Comparison of ENCODE assay signal across 8 mouse cellular contexts in the genomic region with DNA sequence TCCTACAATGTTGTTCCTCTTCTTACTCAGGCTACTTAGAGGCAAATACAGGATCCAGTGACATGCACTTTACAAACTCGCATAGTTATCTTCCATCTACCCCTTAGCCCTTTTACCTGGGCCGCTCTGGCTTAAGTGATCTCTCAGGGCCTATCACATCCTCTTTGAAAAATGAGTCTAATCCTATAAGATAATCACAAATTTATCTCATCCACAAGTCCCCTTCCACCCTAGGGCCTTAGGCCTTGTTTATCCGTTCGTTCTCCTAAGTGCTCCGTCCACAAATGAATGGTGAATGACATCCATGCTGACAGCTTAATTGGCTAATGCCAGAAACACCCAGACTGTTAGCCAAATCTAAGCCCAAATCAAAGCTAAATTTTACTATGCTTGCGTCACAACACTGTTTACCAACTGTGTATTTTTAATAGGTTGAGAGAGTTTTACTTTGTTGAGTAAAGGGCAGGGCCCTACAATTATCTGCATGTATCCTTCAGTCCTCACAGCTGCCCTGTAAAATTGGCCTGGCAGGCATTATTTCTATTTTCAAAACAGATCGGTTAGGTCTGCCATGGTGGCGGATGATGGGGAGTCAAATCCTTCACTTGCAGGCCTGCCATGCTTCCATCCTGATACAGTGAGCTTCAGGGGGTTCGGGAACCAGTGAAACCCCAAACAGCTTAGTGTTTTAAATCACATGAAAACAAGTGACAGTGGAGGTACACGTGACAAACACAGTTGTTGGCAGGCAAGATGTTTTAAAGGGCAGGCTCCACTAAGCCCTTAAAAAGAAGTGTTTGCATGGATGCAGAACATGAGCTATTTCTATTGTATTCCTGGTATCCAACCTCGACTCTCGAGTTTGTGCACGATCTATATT. TPM values are rescaled to one million over a fixed set of nuclear protein-coding genes. Genes with fewer than 3 reads are reported as not detected.
A peak's percentile ranks its signal among the peaks of the same experiment; 100 is the strongest.
DNase-seq lines count a peak whose midpoint lies in the region; ATAC-seq lines count a peak whose summit lies in the region.

No protein-coding gene starts in this region.

- H3K4me3 ChIP-seq in hindbrain, embryonic 10.5 days = 0 out of 2 replicates have a peak overlapping the region, but pooled peaks have one; percentile 2
- no peak overlapping the region for H3K4me3 ChIP-seq in hindbrain, embryonic 11.5 days (ENCODE audit: low read depth, low read length)
- no peak overlapping the region for H3K4me3 ChIP-seq in embryonic facial prominence, embryonic 14.5 days (ENCODE audit: low read depth, low read length)
- H3K4me3 ChIP-seq in heart, embryonic 16.5 days (ENCODE audit: low read length) = peak overlapping the region; percentile 13; the same call in 1 of the 2 replicates

- no peak for ATAC-seq in hindbrain, embryonic 11.5 days (ENCODE audit: low FRiP score)
- no peak for ATAC-seq in embryonic facial prominence, embryonic 14.5 days (ENCODE audit: low read depth)
- no peak for ATAC-seq in heart, embryonic 16.5 days (replicated peaks; ENCODE audit: extremely low read depth, insufficient read depth, low FRiP score)

- no peak overlapping the region for H3K9ac ChIP-seq in hindbrain, embryonic 11.5 days (ENCODE audit: low read depth, low read length)
- H3K9ac ChIP-seq in embryonic facial prominence, embryonic 14.5 days (ENCODE audit: low read depth, low read length) = no peak overlapping the region
- H3K9ac ChIP-seq in heart, embryonic 16.5 days (ENCODE audit: low read length) = no peak overlapping the region; the same call in 1 of the 2 replicates

- no peaks in the 10 kb centered on the region for H3K27me3 ChIP-seq in hindbrain, embryonic 10.5 days (ENCODE audit: insufficient read depth, poor library complexity, severe bottlenecking)
- H3K27me3 ChIP-seq in hindbrain, embryonic 11.5 days (ENCODE audit: control insufficient read depth, insufficient read depth, low read length) = no peaks in the 10 kb centered on the region
- no peaks in the 10 kb centered on the region for H3K27me3 ChIP-seq in embryonic facial prominence, embryonic 14.5 days (replicated peaks; ENCODE audit: control insufficient read depth, insufficient read depth, low read length)
- H3K27me3 ChIP-seq in heart, embryonic 16.5 days (ENCODE audit: control insufficient read depth, insufficient read depth, low read length) = no peaks in the 10 kb centered on the region

- no peak overlapping the region for H3K27ac ChIP-seq in hindbrain, embryonic 10.5 days
- no peak overlapping the region for H3K27ac ChIP-seq in hindbrain, embryonic 11.5 days (ENCODE audit: low read depth, low read length)
- no peak overlapping the region for H3K27ac ChIP-seq in embryonic facial prominence, embryonic 14.5 days (replicated peaks; ENCODE audit: low read depth, low read length)
- no peak overlapping the region for H3K27ac ChIP-seq in heart, embryonic 16.5 days (ENCODE audit: low read length)

- 79% methylated on average over 13 of the region's 13 CpGs for WGBS in hindbrain, embryonic 10.5 days
- WGBS in hindbrain, embryonic 11.5 days = 82% methylated on average over 13 of the region's 13 CpGs
- 59% methylated on average over 13 of the region's 13 CpGs for WGBS in embryonic facial prominence, embryonic 14.5 days
- WGBS in heart, embryonic 16.5 days = 53% methylated on average over 13 of the region's 13 CpGs

- no peak for DNase-seq in hindbrain, embryonic 10.5 days (ENCODE audit: low spot score)
- no peak for DNase-seq in hindbrain, embryonic 11.5 days (ENCODE audit: low spot score)
- peak; percentile 26 for DNase-seq in embryonic facial prominence, embryonic 14.5 days (ENCODE audit: low spot score)
- peak; percentile 48 for DNase-seq in lung, postnatal 36 days
- no peak for DNase-seq in urinary bladder, postnatal 10 days (ENCODE audit: low spot score)
- DNase-seq in spleen, postnatal 10 days (ENCODE audit: low spot score in 2 of 2) = no peak
- no peak for DNase-seq in ovary, postnatal 36 days (ENCODE audit: low spot score)

- no peaks in the 10 kb centered on the region for H3K9me3 ChIP-seq in hindbrain, embryonic 10.5 days
- no peaks in the 10 kb centered on the region for H3K9me3 ChIP-seq in hindbrain, embryonic 11.5 days (ENCODE audit: control insufficient read depth, low read length)
- no peaks in the 10 kb centered on the region for H3K9me3 ChIP-seq in embryonic facial prominence, embryonic 14.5 days (ENCODE audit: control insufficient read depth, low read length)
- no peaks in the 10 kb centered on the region for H3K9me3 ChIP-seq in heart, embryonic 16.5 days (replicated peaks; ENCODE audit: control insufficient read depth, low read length)

- H3K4me2 ChIP-seq in hindbrain, embryonic 11.5 days (replicated peaks; ENCODE audit: low read depth, low read length) = no peak overlapping the region
- H3K4me2 ChIP-seq in embryonic facial prominence, embryonic 14.5 days (ENCODE audit: low read depth, low read length) = peak overlapping the region; percentile 72
- peak overlapping the region; percentile 88 for H3K4me2 ChIP-seq in heart, embryonic 16.5 days (ENCODE audit: low read depth, low read length)

- peaks cover 28% of the 10 kb centered on the region for H3K4me1 ChIP-seq in hindbrain, embryonic 10.5 days (replicated peaks)
- no peaks in the 10 kb centered on the region; the same call in 1 of the 2 replicates for H3K4me1 ChIP-seq in hindbrain, embryonic 11.5 days (replicated peaks; ENCODE audit: control insufficient read depth, insufficient read depth, low read length)
- H3K4me1 ChIP-seq in embryonic facial prominence, embryonic 14.5 days (ENCODE audit: control insufficient read depth, insufficient read depth, low read length) = peaks cover 18% of the 10 kb centered on the region
- H3K4me1 ChIP-seq in heart, embryonic 16.5 days (ENCODE audit: control insufficient read depth, insufficient read depth, low read length) = peaks cover 13% of the 10 kb centered on the region

- H3K36me3 ChIP-seq in hindbrain, embryonic 10.5 days = no peaks in the 10 kb centered on the region
- no peaks in the 10 kb centered on the region for H3K36me3 ChIP-seq in hindbrain, embryonic 11.5 days (ENCODE audit: control insufficient read depth, insufficient read depth, low read length)
- no peaks in the 10 kb centered on the region for H3K36me3 ChIP-seq in embryonic facial prominence, embryonic 14.5 days (ENCODE audit: control insufficient read depth, insufficient read depth, low read length)
- H3K36me3 ChIP-seq in heart, embryonic 16.5 days (ENCODE audit: control insufficient read depth, insufficient read depth) = no peaks in the 10 kb centered on the region

RNA-seq across cellular contexts. Expression of a gene that starts 1.7 kb away (rescaled TPM):
- polyA plus RNA-seq in hindbrain, embryonic 10.5 days (2016; fragmentation: Nextera tagmentation; extraction: Ambion mirVana) = 11.2 and 11.8 TPM in 2 replicates
- polyA plus RNA-seq in hindbrain, embryonic 11.5 days (2014; fragmentation: Nextera tagmentation; extraction: Ambion mirVana) = 14.1 and 19.1 TPM in 2 replicates
- 29.6 and 35.2 TPM in 2 replicates for polyA plus RNA-seq in embryonic facial prominence, embryonic 14.5 days (2014; fragmentation: Nextera tagmentation; extraction: Ambion mirVana)
- 20.0 and 28.2 TPM in 2 replicates for polyA plus RNA-seq in heart, embryonic 16.5 days (2015; fragmentation: Nextera tagmentation; extraction: Ambion mirVana)

RNA-seq across cellular contexts. Expression of a gene that starts 42.8 kb away (rescaled TPM):
- polyA plus RNA-seq in hindbrain, embryonic 10.5 days (2016; fragmentation: Nextera tagmentation; extraction: Ambion mirVana) = not detected in 2 replicates
- polyA plus RNA-seq in hindbrain, embryonic 11.5 days (2014; fragmentation: Nextera tagmentation; extraction: Ambion mirVana) = not detected in 2 replicates
- 0.43 TPM in 1 of 2 replicates, not detected in the other for polyA plus RNA-seq in embryonic facial prominence, embryonic 14.5 days (2014; fragmentation: Nextera tagmentation; extraction: Ambion mirVana)
- 0.22 TPM in 1 of 2 replicates, not detected in the other for polyA plus RNA-seq in heart, embryonic 16.5 days (2015; fragmentation: Nextera tagmentation; extraction: Ambion mirVana)

Comparison
In these comparisons a context has a peak if more than half of its experiments do, and no peak if none do; other contexts are left out.
1. H3K4me3 ChIP-seq: peak in hindbrain, embryonic 10.5 days (single experiment) and heart, embryonic 16.5 days (single experiment); none in hindbrain, embryonic 11.5 days (single experiment) and embryonic facial prominence, embryonic 14.5 days (single experiment).
2. DNase-seq: peak in embryonic facial prominence, embryonic 14.5 days (single experiment) and lung, postnatal 36 days (single experiment); none in hindbrain, embryonic 10.5 days (single experiment), hindbrain, embryonic 11.5 days (single experiment), urinary bladder, postnatal 10 days (single experiment), spleen, postnatal 10 days (0 of 2) and ovary, postnatal 36 days (single experiment).